Mouse (Mus musculus) midbrain, embryonic 14.5 days (tissue): ENCODE measurements around the gene Ltbp2. TPM values are rescaled to one million over a fixed set of nuclear protein-coding genes. Genes with fewer than 3 reads are reported as not detected.
A peak's percentile ranks its signal among the peaks of the same experiment; 100 is the strongest.

Experiments
- ATAC-seq: fragments of 200-750 bp; cut with Nextera tagmentation; 2 replicates; pipeline ENCODE4 v1.8.0; 2017; ENCODE audit warnings: moderate number of reproducible peaks, moderate library complexity; ENCODE audit not compliant: low FRiP score, low TSS enrichment
- DNase-seq: peaks from one replicate; pipeline ENCODE4 v3.0.0-alpha.2; 2015
- H3K27ac ChIP-seq: fragments of 300-500 bp; sonication (generic); replicated peaks from 2 replicates; pipeline ENCODE4 v1.5.1; 2014; ENCODE audit warnings: mild to moderate bottlenecking, low read depth, low read length, moderate library complexity
- H3K27me3 ChIP-seq: fragments of 300-500 bp; sonication (generic); 2 replicates; pipeline ENCODE4 v1.6.1; 2014; ENCODE audit warnings: low read length, control low read depth, mixed read lengths; ENCODE audit not compliant: control insufficient read depth, insufficient read depth
- H3K36me3 ChIP-seq: fragments of 300-500 bp; sonication (generic); 2 replicates; pipeline ENCODE4 v1.6.1; 2014; ENCODE audit warnings: low read length, control low read depth; ENCODE audit not compliant: control insufficient read depth, insufficient read depth
- H3K4me1 ChIP-seq: fragments of 300-500 bp; sonication (generic); 2 replicates; pipeline ENCODE4 v1.6.1; 2014; ENCODE audit warnings: mild to moderate bottlenecking, antibody characterized with exemption, low read length, control low read depth; ENCODE audit not compliant: control insufficient read depth, insufficient read depth
- H3K4me2 ChIP-seq: fragments of 300-500 bp; sonication (generic); 2 replicates; pipeline ENCODE4 v1.6.1; 2014; ENCODE audit warnings: mild to moderate bottlenecking, low read length, moderate library complexity
- H3K4me3 ChIP-seq: fragments of 300-500 bp; sonication (generic); replicated peaks from 2 replicates; pipeline ENCODE4 v1.5.1; 2014; ENCODE audit warnings: low read depth, low read length
- H3K9ac ChIP-seq: fragments of 300-500 bp; sonication (generic); replicated peaks from 2 replicates; pipeline ENCODE4 v1.6.1; 2014; ENCODE audit warnings: mild to moderate bottlenecking, low read length, moderate library complexity
- H3K9me3 ChIP-seq: fragments of 300-500 bp; sonication (generic); 2 replicates; pipeline ENCODE4 v1.6.1; 2016; ENCODE audit warnings: low read length, control low read depth, mixed read lengths; ENCODE audit not compliant: control insufficient read depth
- WGBS: fragments of 180-500 bp; shearing (Covaris S2); extraction: QIAGEN DNeasy Blood & Tissue Kit; methylation state at CpG from one replicate; pipeline ENCODE4 v1.1.7; 2014; 5-methylcytosine and 5-hydroxymethylcytosine counted together
- polyA plus RNA-seq: library from polyadenylated mRNA; unstranded; fragments of >200 nt; fragmentation: Nextera tagmentation; extraction: Ambion mirVana; gene quantifications from 2 replicates; pipeline ENCODE4 v1.2.1, GENCODE M21; 2014

Gene Ltbp2
- polyA plus RNA-seq, 1 experiment from 2014 or later = 0.13 TPM

GRCm38 (mm10) chr12:84771981-84772520 is 104.3 kb downstream of the Ltbp2 start:
- H3K4me1 ChIP-seq = peaks cover 23% of the 10 kb centered on the region
- H3K27me3 ChIP-seq = no peaks in the 10 kb centered on the region
- no peaks in the 10 kb centered on the region for H3K9me3 ChIP-seq
- WGBS = under 1% methylated on average over 10 of the region's 10 CpGs
- H3K36me3 ChIP-seq = peaks cover 6% of the 10 kb centered on the region; the same call in 1 of the 2 replicates
- peak overlapping the region; percentile 61 for H3K9ac ChIP-seq
- ATAC-seq = no peak
- H3K4me2 ChIP-seq = peak overlapping the region; percentile 81
- peak; percentile 53 for DNase-seq
- peak overlapping the region; percentile 79 for H3K4me3 ChIP-seq
- H3K27ac ChIP-seq = peak overlapping the region; percentile 85

GRCm38 (mm10) chr12:84769624-84770023 is 106.7 kb downstream of the Ltbp2 start:
- H3K27me3 ChIP-seq = no peaks in the 10 kb centered on the region
- peaks cover 23% of the 10 kb centered on the region for H3K4me1 ChIP-seq
- H3K9me3 ChIP-seq = no peaks in the 10 kb centered on the region
- WGBS = 90% methylated on average over 7 of the region's 7 CpGs
- H3K4me3 ChIP-seq = no peak overlapping the region
- DNase-seq (no peak), ATAC-seq (no peak)
- no peak overlapping the region for H3K4me2 ChIP-seq
- H3K27ac ChIP-seq = no peak overlapping the region
- no peak overlapping the region for H3K9ac ChIP-seq
- peaks cover 14% of the 10 kb centered on the region; the same call in 1 of the 2 replicates for H3K36me3 ChIP-seq

GRCm38 (mm10) chr12:84767510-84767909 is 108.8 kb downstream of the Ltbp2 start:
- DNase-seq (no peak), ATAC-seq (no peak)
- no peak overlapping the region for H3K4me3 ChIP-seq
- H3K9ac ChIP-seq = no peak overlapping the region
- H3K4me2 ChIP-seq = no peak overlapping the region
- H3K4me1 ChIP-seq = peaks cover 14% of the 10 kb centered on the region
- H3K27ac ChIP-seq = no peak overlapping the region
- no peaks in the 10 kb centered on the region for H3K27me3 ChIP-seq
- 87% methylated on average over 6 of the region's 6 CpGs for WGBS
- no peaks in the 10 kb centered on the region for H3K9me3 ChIP-seq
- peaks cover 35% of the 10 kb centered on the region for H3K36me3 ChIP-seq

- H3K4me2 ChIP-seq = no peak overlapping the region
- no peak overlapping the region for H3K9ac ChIP-seq
- 84% methylated on average over 5 of the region's 5 CpGs for WGBS
- H3K9me3 ChIP-seq = no peaks in the 10 kb centered on the region
- H3K27me3 ChIP-seq = no peaks in the 10 kb centered on the region
- no peak overlapping the region for H3K4me3 ChIP-seq
- DNase-seq (no peak), ATAC-seq (no peak)
- H3K27ac ChIP-seq = no peak overlapping the region
- peaks cover 43% of the 10 kb centered on the region for H3K36me3 ChIP-seq
- peaks cover 9% of the 10 kb centered on the region for H3K4me1 ChIP-seq
These were observed 110.1 kb downstream of the Ltbp2 start for GRCm38 (mm10) chr12:84766113-84766735.

- peaks cover 50% of the 10 kb centered on the region for H3K36me3 ChIP-seq
These were observed 110.8 kb downstream of the Ltbp2 start for GRCm38 (mm10) chr12:84765506-84765905.

GRCm38 (mm10) chr12:84764756-84765155 is 111.6 kb downstream of the Ltbp2 start:
- no peaks in the 10 kb centered on the region for H3K9me3 ChIP-seq
- 0 out of 2 replicates have a peak, but pooled peaks cover 3% of the 10 kb centered on the region for H3K4me1 ChIP-seq
- 90% methylated on average over 7 of the region's 7 CpGs for WGBS
- H3K4me2 ChIP-seq = no peak overlapping the region
- peaks cover 57% of the 10 kb centered on the region for H3K36me3 ChIP-seq
- H3K27ac ChIP-seq = no peak overlapping the region
- ATAC-seq (no peak), DNase-seq (no peak)
- no peaks in the 10 kb centered on the region for H3K27me3 ChIP-seq
- no peak overlapping the region for H3K9ac ChIP-seq
- H3K4me3 ChIP-seq = no peak overlapping the region

More at GRCm38 (mm10) chr12:84765506-84765905, 110.8 kb downstream of the Ltbp2 start:
- no peaks in the 10 kb centered on the region for H3K27me3 ChIP-seq
- WGBS = 94% methylated on average over 15 of the region's 15 CpGs
- H3K4me1 ChIP-seq = 0 out of 2 replicates have a peak, but pooled peaks cover 6% of the 10 kb centered on the region
- no peak for ATAC-seq
- no peak for DNase-seq
- H3K27ac ChIP-seq = no peak overlapping the region
- H3K4me3 ChIP-seq = no peak overlapping the region
- no peaks in the 10 kb centered on the region for H3K9me3 ChIP-seq
- H3K4me2 ChIP-seq = no peak overlapping the region
- no peak overlapping the region for H3K9ac ChIP-seq

- Histone ChIP-seq H3K4me2 (no peak overlapping the region), H3K9me3 (no peaks in the 10 kb centered on the region), H3K27me3 (no peaks in the 10 kb centered on the region), H3K27ac (no peak overlapping the region), H3K36me3 (peaks cover 59% of the 10 kb centered on the region), H3K4me1 (0 out of 2 replicates have a peak, but pooled peaks cover 3% of the 10 kb centered on the region), H3K4me3 (no peak overlapping the region), H3K9ac (no peak overlapping the region)
- ATAC-seq (no peak), DNase-seq (no peak)
- 93% methylated on average over 13 of the region's 13 CpGs for WGBS
These were observed 112.6 kb downstream of the Ltbp2 start for GRCm38 (mm10) chr12:84763577-84764218.

GRCm38 (mm10) chr12:84762532-84762931 is 113.8 kb downstream of the Ltbp2 start:
- Histone ChIP-seq H3K4me3 (no peak overlapping the region), H3K9me3 (no peaks in the 10 kb centered on the region), H3K27me3 (no peaks in the 10 kb centered on the region), H3K27ac (no peak overlapping the region), H3K36me3 (peaks cover 69% of the 10 kb centered on the region), H3K9ac (no peak overlapping the region), H3K4me1 (0 out of 2 replicates have a peak, but pooled peaks cover 3% of the 10 kb centered on the region), H3K4me2 (no peak overlapping the region)
- ATAC-seq (no peak), DNase-seq (no peak)
- 93% methylated on average over 5 of the region's 5 CpGs for WGBS
